Mouse (Mus musculus) T-helper 2 cell (primary cell): ENCODE results near the gene Gpd1l.
"Not testable (repeated sequence)": the region's sequence is repeated elsewhere in the genome, so short reads cannot be mapped to it uniquely, and the experiment has no call there.

Experiments
- in situ Hi-C: fragments of 300-600 bp; cut with MboI, MseI; formaldehyde crosslinking; loops from one replicate; pipeline ENCODE4 v1.15.1; 2025; ENCODE audit warnings: high pct_unique_total_duplicates

Gene Gpd1l

GRCm38 (mm10) chr9:114933723-114934171 lies at the start of gene Gpd1l:
Gene Gpd1l (minus strand): TSS chr9:114933987.
- in situ Hi-C loops, result no loop called here

- in situ Hi-C loops, result no loop called here
These were observed 49.0 kb upstream of the Gpd1l start, which contains the start of gene Rps27rt for GRCm38 (mm10) chr9:114982689-114983360. Gene Rps27rt (minus strand): TSS chr9:114982739.

GRCm38 (mm10) chr9:114979969-114980368 lies 46.2 kb upstream of the Gpd1l start:
- in situ Hi-C loops, result no loop called here

- in situ Hi-C loops, result no loop called here
These were observed 44.7 kb upstream of the Gpd1l start, which contains the start of gene Osbpl10 for GRCm38 (mm10) chr9:114978281-114979111. Gene Osbpl10 (plus strand): TSS chr9:114978569.

- in situ Hi-C loops, result no loop called here
These were observed 43.9 kb upstream of the Gpd1l start for GRCm38 (mm10) chr9:114977461-114978280.

GRCm38 (mm10) chr9:114966286-114966685 lies 32.5 kb upstream of the Gpd1l start:
- in situ Hi-C loops, result not testable (repeated sequence)

- in situ Hi-C loops, result no loop called here
These were observed 30.3 kb upstream of the Gpd1l start for GRCm38 (mm10) chr9:114964093-114964492.

GRCm38 (mm10) chr9:114960844-114961243 lies 27.1 kb upstream of the Gpd1l start:
- in situ Hi-C loops, result no loop called here

GRCm38 (mm10) chr9:114960043-114960789 lies 26.4 kb upstream of the Gpd1l start:
- in situ Hi-C loops, result no loop called here

- in situ Hi-C loops, result no loop called here
These were observed 23.2 kb upstream of the Gpd1l start for GRCm38 (mm10) chr9:114956945-114957344.

GRCm38 (mm10) chr9:114955340-114955739 lies 21.6 kb upstream of the Gpd1l start:
- in situ Hi-C loops, result no loop called here

- in situ Hi-C loops, result no loop called here
These were observed 19.1 kb upstream of the Gpd1l start for GRCm38 (mm10) chr9:114952866-114953265.

- in situ Hi-C loops, result no loop called here
These were observed 14.6 kb upstream of the Gpd1l start for GRCm38 (mm10) chr9:114948395-114948794.

GRCm38 (mm10) chr9:114945576-114945975 lies 11.8 kb upstream of the Gpd1l start:
- in situ Hi-C loops, result no loop called here

GRCm38 (mm10) chr9:114944642-114945041 lies 10.9 kb upstream of the Gpd1l start:
- in situ Hi-C loops, result no loop called here

- in situ Hi-C loops, result no loop called here
These were observed 2.9 kb upstream of the Gpd1l start for GRCm38 (mm10) chr9:114936687-114937086.

- in situ Hi-C loops, result no loop called here
These were observed 1.5 kb upstream of the Gpd1l start for GRCm38 (mm10) chr9:114935321-114935720.

- in situ Hi-C loops, result no loop called here
These were observed 444 bp upstream of the Gpd1l start for GRCm38 (mm10) chr9:114934231-114934630.

GRCm38 (mm10) chr9:114933037-114933722 lies 607 bp downstream of the Gpd1l start:
- in situ Hi-C loops, result no loop called here

- in situ Hi-C loops, result no loop called here
These were observed 1.2 kb downstream of the Gpd1l start for GRCm38 (mm10) chr9:114932607-114933006.
